Comparison of ENCODE assay signal across 20 mouse cellular contexts in genomic region chr11:35657582-35657981, GRCm38 (mm10).
"Had no signal": no experiment of that assay in that cellular context is flagged by ENCODE, and none has a peak within 500 bp of the region (broad histone marks: within the 10 kb centered on the region; RNA-seq: fewer than 3 reads in every experiment).

No protein-coding gene starts in this region.

- DNase-seq: liver, postnatal 0 days; lung, adult 2 months; lung, postnatal 14 days; lung, postnatal 36 days; midbrain, embryonic 14.5 days; right cerebral cortex, postnatal 14 days; thymus, adult 2 months; thymus, postnatal 25 days; thymus, postnatal 4 days had no signal

- H3K9me3 ChIP-seq: lung, embryonic 15.5 days; midbrain, embryonic 10.5 days; midbrain, embryonic 12.5 days; neural tube, embryonic 13.5 days; neural tube, embryonic 15.5 days; stomach, embryonic 15.5 days had no signal

- H3K27ac ChIP-seq: lung, embryonic 15.5 days; macrophage; midbrain, embryonic 10.5 days; midbrain, embryonic 12.5 days; neural tube, embryonic 13.5 days; neural tube, embryonic 15.5 days; stomach, embryonic 15.5 days; stomach, postnatal 0 days had no signal

- ATAC-seq: liver, postnatal 0 days; lung, postnatal 0 days; midbrain, embryonic 16.5 days had no signal

- H3K9ac ChIP-seq: liver, postnatal 0 days; lung, embryonic 15.5 days; midbrain, embryonic 12.5 days; neural tube, embryonic 13.5 days; neural tube, embryonic 15.5 days; stomach, embryonic 15.5 days had no signal

- H3K4me3 ChIP-seq: lung, embryonic 15.5 days; midbrain, embryonic 10.5 days; midbrain, embryonic 12.5 days; myocyte; neural tube, embryonic 13.5 days; neural tube, embryonic 15.5 days; stomach, embryonic 15.5 days had no signal

- H3K36me3 ChIP-seq: lung, embryonic 15.5 days; midbrain, embryonic 10.5 days; midbrain, embryonic 12.5 days; neural tube, embryonic 13.5 days; neural tube, embryonic 15.5 days; stomach, embryonic 15.5 days had no signal

- H3K27me3 ChIP-seq: lung, embryonic 15.5 days; neural tube, embryonic 13.5 days; stomach, embryonic 15.5 days had no signal

- H3K4me2 ChIP-seq: lung, embryonic 15.5 days; midbrain, embryonic 12.5 days; neural tube, embryonic 13.5 days; neural tube, embryonic 15.5 days; stomach, embryonic 15.5 days had no signal

- H3K4me1 ChIP-seq: lung, embryonic 15.5 days; midbrain, embryonic 10.5 days; midbrain, embryonic 12.5 days; neural tube, embryonic 15.5 days; stomach, embryonic 15.5 days had no signal
